Mouse (Mus musculus): ENCODE measurements around the gene Vmn1r55. TPM values are rescaled to one million over a fixed set of nuclear protein-coding genes. Genes with fewer than 3 reads are reported as not detected.
"Not testable (repeated sequence)": the region's sequence is repeated elsewhere in the genome, so short reads cannot be mapped to it uniquely, and the experiment has no call there.

Vmn1r55 gene
- polyA plus RNA-seq, 1 experiment from 2014 or later = not detected

DNA sequence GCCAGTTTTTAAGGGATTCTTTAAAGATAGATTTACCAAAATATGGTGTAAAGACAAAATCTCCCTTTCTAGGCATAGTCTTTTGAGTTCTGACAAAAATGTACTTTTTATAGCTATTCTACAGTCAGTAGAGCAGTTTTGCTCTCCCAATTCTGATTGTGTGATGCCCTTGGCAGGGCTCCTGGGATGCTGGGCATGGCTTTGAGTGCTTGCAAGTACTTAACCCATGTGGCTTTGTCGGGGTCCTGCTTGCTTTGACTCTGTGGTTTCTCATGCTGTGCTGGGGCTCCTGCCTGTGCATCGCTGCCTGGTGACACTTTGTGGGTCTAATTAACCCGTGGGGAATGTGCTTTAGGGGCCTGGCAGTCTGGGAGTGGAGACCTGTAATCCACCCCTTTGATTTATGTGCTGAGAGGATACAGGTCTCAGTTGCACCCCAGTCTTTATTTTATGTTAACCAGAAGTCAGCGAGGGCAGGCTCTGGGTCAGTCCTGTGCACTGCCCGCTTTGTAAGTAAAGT is 62.5 kb downstream of the Vmn1r55 start:
- Histone ChIP-seq H3K27me3 (ENCODE audit: control insufficient read depth, insufficient read depth, low read length) (no peaks in the 10 kb centered on the region), H3K4me2 (ENCODE audit: low read depth) (no peak overlapping the region), H3K36me3 (ENCODE audit: control insufficient read depth, insufficient read depth, low read length) (peaks cover 7% of the 10 kb centered on the region), H3K4me3 (ENCODE audit: low read depth, low read length) (no peak overlapping the region), H3K9me3 (ENCODE audit: control insufficient read depth, low read length) (no peaks in the 10 kb centered on the region), H3K9ac (ENCODE audit: low read length) (no peak overlapping the region), H3K27ac (ENCODE audit: low read depth, low read length) (no peak overlapping the region), H3K4me1 (ENCODE audit: control insufficient read depth, insufficient read depth, low read length) (no peaks in the 10 kb centered on the region)
- WGBS = 73% methylated on average over 5 of the region's 5 CpGs
- no peak for ATAC-seq (ENCODE audit: insufficient read depth, low FRiP score, low TSS enrichment)
- no peak for DNase-seq (ENCODE audit: low spot score)

DNA sequence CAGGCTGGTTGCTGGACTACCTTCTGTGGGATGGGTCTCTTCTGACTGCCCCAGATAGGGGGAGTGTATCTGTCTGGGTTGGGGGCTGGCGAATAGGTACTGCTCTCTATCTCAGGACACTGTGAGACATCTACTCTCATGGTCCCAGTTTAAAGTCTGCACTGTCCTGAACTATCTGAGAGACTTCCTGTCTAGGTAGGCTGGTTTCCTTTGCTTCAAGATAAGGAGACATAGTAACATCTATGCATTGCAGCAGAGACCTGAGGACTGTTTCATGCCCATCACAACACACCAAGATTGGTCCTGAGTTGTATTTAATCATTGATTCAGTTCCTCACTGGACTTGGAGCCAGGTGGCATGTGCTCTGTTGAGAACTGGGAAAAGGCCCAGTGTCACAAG is 64.0 kb downstream of the Vmn1r55 start:
- no peaks in the 10 kb centered on the region for H3K9me3 ChIP-seq (ENCODE audit: control insufficient read depth, low read length)
- no peak overlapping the region for H3K9ac ChIP-seq (ENCODE audit: low read length)
- DNase-seq (ENCODE audit: low spot score) (no peak), ATAC-seq (ENCODE audit: insufficient read depth, low FRiP score, low TSS enrichment) (no peak)
- no peak overlapping the region for H3K4me2 ChIP-seq (ENCODE audit: low read depth)
- H3K27ac ChIP-seq (ENCODE audit: low read depth, low read length) = no peak overlapping the region
- 96% methylated on average over 1 of the region's 1 CpGs for WGBS
- H3K27me3 ChIP-seq (ENCODE audit: control insufficient read depth, insufficient read depth, low read length) = no peaks in the 10 kb centered on the region
- no peak overlapping the region for H3K4me3 ChIP-seq (ENCODE audit: low read depth, low read length)
- H3K4me1 ChIP-seq (ENCODE audit: control insufficient read depth, insufficient read depth, low read length) = peaks cover 10% of the 10 kb centered on the region; the same call in 1 of the 2 replicates
- peaks cover 5% of the 10 kb centered on the region for H3K36me3 ChIP-seq (ENCODE audit: control insufficient read depth, insufficient read depth, low read length)

DNA sequence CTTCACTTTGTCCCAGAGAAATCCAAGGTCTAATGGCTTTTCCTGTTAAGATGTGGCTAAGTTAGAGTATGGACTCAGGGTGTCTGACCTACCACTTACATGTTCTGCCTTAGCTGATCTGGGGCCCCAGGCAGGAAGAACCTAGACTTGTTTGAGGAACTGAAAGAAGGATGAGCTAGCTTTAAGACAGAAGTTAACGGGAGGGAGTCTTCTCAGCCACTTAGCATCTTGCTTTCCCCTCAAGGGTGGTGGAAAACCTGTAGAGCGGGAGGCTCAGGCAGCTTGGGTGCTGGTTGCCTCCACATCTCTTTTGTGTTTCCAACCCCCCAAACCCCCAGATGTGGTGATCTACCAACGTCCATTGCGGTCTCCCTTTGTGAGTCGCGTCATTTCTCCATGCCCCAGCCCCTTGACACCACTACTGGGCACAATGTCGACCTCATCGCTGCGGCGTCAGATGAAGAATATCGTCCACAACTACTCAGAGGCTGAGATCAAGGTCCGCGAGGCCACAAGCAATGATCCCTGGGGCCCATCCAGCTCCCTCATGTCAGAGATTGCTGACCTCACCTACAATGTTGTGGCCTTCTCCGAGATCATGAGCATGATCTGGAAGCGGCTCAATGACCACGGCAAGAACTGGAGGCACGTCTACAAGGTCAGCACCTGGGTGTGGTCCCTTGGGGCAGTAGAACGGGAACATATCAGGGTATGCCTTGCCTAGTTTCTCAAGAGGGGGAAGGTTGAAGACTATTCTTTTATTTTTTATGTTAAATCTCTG is 66.0 kb downstream of the Vmn1r55 start:
- H3K4me2 ChIP-seq (ENCODE audit: low read depth) = no peak overlapping the region
- ATAC-seq (ENCODE audit: insufficient read depth, low FRiP score, low TSS enrichment) (no peak), DNase-seq (ENCODE audit: low spot score) (no peak)
- H3K4me1 ChIP-seq (ENCODE audit: control insufficient read depth, insufficient read depth, low read length) = peaks cover 12% of the 10 kb centered on the region; the same call in 1 of the 2 replicates
- WGBS = 94% methylated on average over 18 of the region's 18 CpGs
- H3K4me3 ChIP-seq (ENCODE audit: low read depth, low read length) = no peak overlapping the region
- no peaks in the 10 kb centered on the region for H3K27me3 ChIP-seq (ENCODE audit: control insufficient read depth, insufficient read depth, low read length)
- no peak overlapping the region for H3K27ac ChIP-seq (ENCODE audit: low read depth, low read length)
- no peaks in the 10 kb centered on the region for H3K9me3 ChIP-seq (ENCODE audit: control insufficient read depth, low read length)
- H3K9ac ChIP-seq (ENCODE audit: low read length) = no peak overlapping the region
- peaks cover 5% of the 10 kb centered on the region for H3K36me3 ChIP-seq (ENCODE audit: control insufficient read depth, insufficient read depth, low read length)

DNA sequence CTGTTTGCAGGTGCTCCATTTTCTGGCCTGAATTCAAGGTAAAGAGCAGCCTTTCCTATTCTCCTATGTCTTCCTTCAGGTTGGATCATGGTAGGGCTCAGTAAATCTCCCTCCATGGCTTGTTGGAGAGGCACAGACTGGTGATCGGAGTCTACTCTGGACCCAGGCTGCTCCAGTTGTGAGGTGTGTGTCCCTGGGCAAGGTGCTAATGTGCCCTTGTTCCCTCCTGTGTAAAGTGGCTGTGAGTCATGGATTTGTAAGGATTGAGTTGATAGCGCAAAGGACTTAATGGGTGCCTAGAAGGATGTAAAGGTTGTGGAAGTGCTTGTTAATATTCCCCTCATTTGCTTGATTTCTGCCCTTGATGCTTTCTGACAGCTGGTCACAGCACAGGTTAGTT is 67.5 kb downstream of the Vmn1r55 start:
- Histone ChIP-seq H3K27me3 (ENCODE audit: control insufficient read depth, insufficient read depth, low read length) (no peaks in the 10 kb centered on the region), H3K27ac (ENCODE audit: low read depth, low read length) (no peak overlapping the region), H3K9ac (ENCODE audit: low read length) (no peak overlapping the region), H3K4me1 (ENCODE audit: control insufficient read depth, insufficient read depth, low read length) (peaks cover 12% of the 10 kb centered on the region; the same call in 1 of the 2 replicates), H3K36me3 (ENCODE audit: control insufficient read depth, insufficient read depth, low read length) (peaks cover 7% of the 10 kb centered on the region), H3K9me3 (ENCODE audit: control insufficient read depth, low read length) (no peaks in the 10 kb centered on the region), H3K4me2 (ENCODE audit: low read depth) (no peak overlapping the region), H3K4me3 (ENCODE audit: low read depth, low read length) (no peak overlapping the region; the same call in 1 of the 2 replicates)
- no peak for DNase-seq (ENCODE audit: low spot score)
- WGBS = 98% methylated on average over 2 of the region's 2 CpGs
- no peak for ATAC-seq (ENCODE audit: insufficient read depth, low FRiP score, low TSS enrichment)

DNA sequence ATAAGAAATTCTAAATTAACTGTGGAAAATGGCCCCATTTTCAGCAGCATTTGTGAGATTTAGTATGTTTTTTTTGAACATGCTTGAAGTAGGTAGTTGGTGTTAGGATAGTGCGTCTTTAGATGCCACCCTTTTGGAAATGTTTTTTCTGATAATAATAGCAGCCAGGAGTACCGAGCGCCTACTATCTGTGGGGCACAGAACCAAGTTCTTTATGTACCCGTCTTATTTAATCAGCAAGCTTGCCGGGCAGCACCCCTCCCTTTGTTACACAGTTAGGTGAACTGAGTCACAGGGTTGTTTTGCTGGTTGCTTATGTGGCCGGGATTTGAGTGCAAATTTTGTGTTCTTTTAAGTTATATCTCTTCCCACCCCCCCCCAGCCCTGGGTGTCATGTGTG is 68.2 kb downstream of the Vmn1r55 start:
- 83% methylated on average over 6 of the region's 6 CpGs for WGBS
- Histone ChIP-seq H3K4me3 (ENCODE audit: low read depth, low read length) (peak overlapping the region; percentile 93), H3K9ac (ENCODE audit: low read length) (no peak overlapping the region), H3K27me3 (ENCODE audit: control insufficient read depth, insufficient read depth, low read length) (no peaks in the 10 kb centered on the region), H3K4me1 (ENCODE audit: control insufficient read depth, insufficient read depth, low read length) (peaks cover 12% of the 10 kb centered on the region; the same call in 1 of the 2 replicates), H3K27ac (ENCODE audit: low read depth, low read length) (no peak overlapping the region), H3K9me3 (ENCODE audit: control insufficient read depth, low read length) (no peaks in the 10 kb centered on the region), H3K4me2 (ENCODE audit: low read depth) (peak overlapping the region; percentile 90), H3K36me3 (ENCODE audit: control insufficient read depth, insufficient read depth, low read length) (peaks cover 8% of the 10 kb centered on the region)
- no peak for ATAC-seq (ENCODE audit: insufficient read depth, low FRiP score, low TSS enrichment)
- DNase-seq (ENCODE audit: low spot score) = no peak

DNA sequence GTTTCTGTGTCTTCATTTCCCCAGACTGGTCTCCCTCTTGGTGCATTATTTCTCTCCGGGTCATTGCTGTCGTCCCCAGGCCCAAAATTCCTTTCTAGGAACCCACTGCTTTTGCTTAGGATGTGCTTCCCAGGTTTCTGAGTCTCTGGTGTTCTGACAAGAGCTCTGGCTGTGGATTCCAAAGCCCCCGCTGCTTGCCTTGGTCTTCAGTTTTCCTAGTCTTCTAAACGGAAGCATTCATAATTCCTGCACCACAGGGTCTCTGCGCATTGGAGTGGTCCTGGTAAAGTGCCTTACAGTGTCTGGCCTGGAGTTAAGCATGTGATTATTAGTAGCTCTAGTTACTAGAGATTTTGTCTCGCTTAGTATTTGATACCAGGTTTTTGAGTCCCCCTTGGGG is 68.7 kb downstream of the Vmn1r55 start:
- no peak for DNase-seq (ENCODE audit: low spot score)
- H3K4me3 ChIP-seq (ENCODE audit: low read depth, low read length) = peak overlapping the region; percentile 93
- no peak for ATAC-seq (ENCODE audit: insufficient read depth, low FRiP score, low TSS enrichment)

DNA sequence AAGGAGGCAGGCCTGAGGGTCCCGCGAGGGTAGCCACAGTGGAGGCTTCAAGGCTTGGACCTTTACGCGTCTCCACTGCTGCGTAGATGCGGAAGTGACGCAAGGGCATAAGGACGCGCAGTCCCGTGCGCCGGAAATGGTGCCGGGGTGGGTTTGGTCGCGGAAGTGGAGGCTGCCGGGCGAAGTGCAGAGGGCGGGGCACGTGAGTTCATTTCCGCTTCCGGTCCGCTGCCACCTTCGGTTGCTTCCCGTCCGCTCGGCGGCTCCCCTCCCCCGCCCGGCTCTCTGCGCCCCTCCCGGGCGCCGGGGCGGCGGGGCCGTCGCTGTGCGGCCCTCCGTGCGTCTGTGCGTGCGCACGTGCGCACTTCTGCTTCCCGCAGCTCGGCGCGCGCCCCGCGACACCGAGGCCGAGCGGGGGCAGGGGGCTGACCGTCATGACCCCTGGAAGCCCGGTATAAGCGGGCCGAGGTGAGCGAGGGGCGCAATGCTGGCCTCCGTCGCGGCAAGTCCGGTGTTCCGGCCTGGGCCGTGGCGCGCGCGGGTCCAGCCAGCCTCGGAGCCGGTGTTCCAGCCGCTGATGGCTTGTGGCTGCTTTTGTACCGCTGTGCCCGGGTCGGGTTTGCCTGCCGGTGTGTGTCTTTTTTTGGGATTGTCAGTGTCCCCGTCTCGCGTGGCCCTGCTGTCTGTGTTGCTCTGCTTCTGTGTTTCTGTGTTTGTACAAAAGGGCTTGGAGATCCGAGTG is 69.3 kb downstream of the Vmn1r55 start, which contains the start of gene Epn1:
Epn1 (plus strand) TSS at position 226 of the 742 bp plus-strand sequence.
- Histone ChIP-seq H3K4me3 (ENCODE audit: low read depth, low read length) (peak within 1 kb of the TSS; percentile 93), H3K27ac (ENCODE audit: low read depth, low read length) (peak within 1 kb of the TSS; percentile 51), H3K27me3 (ENCODE audit: control insufficient read depth, insufficient read depth, low read length) (no peaks in the 10 kb centered on the region), H3K4me1 (ENCODE audit: control insufficient read depth, insufficient read depth, low read length) (peaks cover 12% of the 10 kb centered on the region; the same call in 1 of the 2 replicates), H3K9ac (ENCODE audit: low read length) (peak within 1 kb of the TSS; percentile 84), H3K9me3 (ENCODE audit: control insufficient read depth, low read length) (no peaks in the 10 kb centered on the region), H3K4me2 (ENCODE audit: low read depth) (peak within 1 kb of the TSS; percentile 90), H3K36me3 (ENCODE audit: control insufficient read depth, insufficient read depth, low read length) (peaks cover 10% of the 10 kb centered on the region)
- peak; percentile 97 for ATAC-seq (ENCODE audit: insufficient read depth, low FRiP score, low TSS enrichment)
- WGBS = under 1% methylated on average over 70 of the region's 81 CpGs
- peak; percentile 97 for DNase-seq (ENCODE audit: low spot score)

More for the DNA sequence above, 68.7 kb downstream of the Vmn1r55 start:
- Histone ChIP-seq H3K27me3 (ENCODE audit: control insufficient read depth, insufficient read depth, low read length) (no peaks in the 10 kb centered on the region), H3K9ac (ENCODE audit: low read length) (peak overlapping the region; percentile 84), H3K9me3 (ENCODE audit: control insufficient read depth, low read length) (no peaks in the 10 kb centered on the region), H3K27ac (ENCODE audit: low read depth, low read length) (no peak overlapping the region), H3K36me3 (ENCODE audit: control insufficient read depth, insufficient read depth, low read length) (peaks cover 10% of the 10 kb centered on the region), H3K4me2 (ENCODE audit: low read depth) (peak overlapping the region; percentile 90), H3K4me1 (ENCODE audit: control insufficient read depth, insufficient read depth, low read length) (peaks cover 12% of the 10 kb centered on the region; the same call in 1 of the 2 replicates)
- WGBS = 25% methylated on average over 6 of the region's 6 CpGs

DNA sequence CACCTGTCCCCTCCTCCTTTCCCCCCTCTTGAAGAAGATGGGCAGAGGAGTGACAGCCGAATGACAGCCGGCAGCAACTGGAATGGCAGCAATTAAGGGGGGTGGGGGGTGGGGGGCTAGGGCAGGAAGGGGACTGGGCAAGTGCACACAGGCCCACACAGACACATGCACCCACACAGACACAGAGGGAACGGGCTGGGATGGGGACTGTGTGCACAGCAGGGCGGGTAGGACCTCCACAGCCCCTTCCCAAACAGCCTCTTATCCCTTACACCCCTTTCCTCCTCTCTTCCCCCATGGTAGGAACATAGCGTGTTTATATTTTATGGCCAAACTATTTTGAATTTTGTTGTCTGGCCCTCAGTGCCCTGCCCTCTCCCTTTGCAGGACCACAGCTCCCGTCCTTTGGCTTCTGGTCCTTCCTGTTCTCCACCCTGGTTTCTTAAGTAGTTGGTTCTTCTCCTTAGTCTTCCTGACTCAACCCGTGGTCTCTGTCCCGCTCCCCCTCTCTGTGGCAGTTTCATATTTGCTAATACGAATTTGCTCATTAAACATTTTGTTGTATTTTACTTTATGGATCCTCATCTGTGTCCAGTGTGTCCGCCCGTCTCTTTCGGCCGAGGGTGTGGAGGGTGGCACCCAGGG is 70.0 kb downstream of the Vmn1r55 start:
- peak; percentile 29; the same call in 1 of the 2 replicates for ATAC-seq (ENCODE audit: insufficient read depth, low FRiP score, low TSS enrichment)

More for the DNA sequence above, 70.0 kb downstream of the Vmn1r55 start:
- H3K9ac ChIP-seq (ENCODE audit: low read length); DNase-seq (ENCODE audit: low spot score); H3K27ac ChIP-seq (ENCODE audit: low read depth, low read length); H3K27me3 ChIP-seq (ENCODE audit: control insufficient read depth, insufficient read depth, low read length); H3K9me3 ChIP-seq (ENCODE audit: control insufficient read depth, low read length): not testable (repeated sequence)
- H3K4me3 ChIP-seq (ENCODE audit: low read depth, low read length) = peak overlapping the region; percentile 93
- peaks cover 12% of the 10 kb centered on the region; the same call in 1 of the 2 replicates for H3K4me1 ChIP-seq (ENCODE audit: control insufficient read depth, insufficient read depth, low read length)
- 51% methylated on average over 10 of the region's 13 CpGs for WGBS
- peak overlapping the region; percentile 35; the same call in 1 of the 2 replicates for H3K4me2 ChIP-seq (ENCODE audit: low read depth)
- peaks cover 11% of the 10 kb centered on the region for H3K36me3 ChIP-seq (ENCODE audit: control insufficient read depth, insufficient read depth, low read length)
